Mouse (Mus musculus): ENCODE measurements at regions not wholly inside any gene's neighbourhood (a gene's known extent, or its start where the extent isn't known, plus 50 kb on each side); places are given as distances from the start of the nearest gene placed in this dataset.

DNA sequence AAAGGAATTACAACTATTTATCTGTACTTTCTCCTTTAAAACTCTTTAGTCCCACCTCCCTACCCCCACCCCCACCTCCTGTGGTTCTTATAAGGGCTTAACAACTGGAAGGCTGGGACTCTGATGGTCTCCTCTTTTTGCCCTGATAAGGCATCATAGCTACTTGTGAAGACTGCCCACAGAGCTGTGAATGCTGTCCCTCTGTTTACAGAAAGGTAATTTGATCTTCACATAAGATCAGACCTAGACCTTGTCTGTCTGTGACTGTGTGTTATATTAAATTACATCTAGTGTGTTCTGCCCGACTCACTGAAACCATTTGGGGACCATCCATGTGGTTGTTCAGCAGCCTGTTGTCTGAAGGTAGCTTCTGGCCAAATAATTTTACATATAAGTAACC is 175.3 kb upstream of the Rspo3 start:
- Histone ChIP-seq H3K4me1 (ENCODE audit: insufficient read depth) (no peaks in the 10 kb centered on the region), H3K27ac (ENCODE audit: low read depth, low read length) (no peak overlapping the region), H3K4me3 (ENCODE audit: low read depth, low read length) (no peak overlapping the region), H3K9ac (no peak overlapping the region), H3K4me2 (ENCODE audit: low read depth) (no peak overlapping the region), H3K9me3 (ENCODE audit: low read length) (no peaks in the 10 kb centered on the region), H3K36me3 (ENCODE audit: insufficient read depth) (no peaks in the 10 kb centered on the region), H3K27me3 (ENCODE audit: insufficient read depth, low read length) (no peaks in the 10 kb centered on the region)
- no peak for TF ChIP-seq CTCF (IDR thresholded peaks at IDR 0.05; ENCODE audit: low read depth)
- no peak for DNase-seq
- no peak for ATAC-seq
- WGBS, result 54% methylated on average over 1 of the region's 1 CpGs

DNA sequence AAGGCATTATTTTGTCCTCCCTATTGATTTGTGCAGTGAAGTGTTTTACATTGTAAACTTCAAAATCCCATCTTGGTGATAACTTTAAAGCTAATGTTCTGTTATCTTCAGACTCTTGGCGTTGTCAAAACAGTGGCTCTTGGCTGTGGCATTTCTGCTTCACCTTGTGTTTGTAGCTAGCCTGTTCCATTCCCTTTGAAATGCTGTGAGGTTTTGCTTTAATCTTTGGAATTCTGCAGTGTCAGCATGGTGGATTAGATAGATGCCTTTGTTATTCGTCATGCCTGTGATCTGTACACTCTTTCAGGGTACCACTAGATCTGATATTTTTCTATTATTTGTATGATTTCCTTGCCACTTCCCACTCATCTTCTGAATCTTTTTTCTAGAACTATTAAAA is 173.0 kb upstream of the Rspo3 start:
- WGBS, result 52% methylated on average over 2 of the region's 2 CpGs
- no peak for ATAC-seq
- no peaks in the 10 kb centered on the region for H3K9me3 ChIP-seq (ENCODE audit: low read length)
- no peak overlapping the region for H3K4me2 ChIP-seq (ENCODE audit: low read depth)
- H3K27ac ChIP-seq (ENCODE audit: low read depth, low read length), result no peak overlapping the region
- DNase-seq, result no peak
- no peaks in the 10 kb centered on the region for H3K4me1 ChIP-seq (ENCODE audit: insufficient read depth)
- H3K27me3 ChIP-seq (ENCODE audit: insufficient read depth, low read length), result no peaks in the 10 kb centered on the region
- H3K9ac ChIP-seq, result no peak overlapping the region
- TF ChIP-seq CTCF (IDR thresholded peaks at IDR 0.05; ENCODE audit: low read depth), result no peak
- no peaks in the 10 kb centered on the region for H3K36me3 ChIP-seq (ENCODE audit: insufficient read depth)
- no peak overlapping the region for H3K4me3 ChIP-seq (ENCODE audit: low read depth, low read length)

DNA sequence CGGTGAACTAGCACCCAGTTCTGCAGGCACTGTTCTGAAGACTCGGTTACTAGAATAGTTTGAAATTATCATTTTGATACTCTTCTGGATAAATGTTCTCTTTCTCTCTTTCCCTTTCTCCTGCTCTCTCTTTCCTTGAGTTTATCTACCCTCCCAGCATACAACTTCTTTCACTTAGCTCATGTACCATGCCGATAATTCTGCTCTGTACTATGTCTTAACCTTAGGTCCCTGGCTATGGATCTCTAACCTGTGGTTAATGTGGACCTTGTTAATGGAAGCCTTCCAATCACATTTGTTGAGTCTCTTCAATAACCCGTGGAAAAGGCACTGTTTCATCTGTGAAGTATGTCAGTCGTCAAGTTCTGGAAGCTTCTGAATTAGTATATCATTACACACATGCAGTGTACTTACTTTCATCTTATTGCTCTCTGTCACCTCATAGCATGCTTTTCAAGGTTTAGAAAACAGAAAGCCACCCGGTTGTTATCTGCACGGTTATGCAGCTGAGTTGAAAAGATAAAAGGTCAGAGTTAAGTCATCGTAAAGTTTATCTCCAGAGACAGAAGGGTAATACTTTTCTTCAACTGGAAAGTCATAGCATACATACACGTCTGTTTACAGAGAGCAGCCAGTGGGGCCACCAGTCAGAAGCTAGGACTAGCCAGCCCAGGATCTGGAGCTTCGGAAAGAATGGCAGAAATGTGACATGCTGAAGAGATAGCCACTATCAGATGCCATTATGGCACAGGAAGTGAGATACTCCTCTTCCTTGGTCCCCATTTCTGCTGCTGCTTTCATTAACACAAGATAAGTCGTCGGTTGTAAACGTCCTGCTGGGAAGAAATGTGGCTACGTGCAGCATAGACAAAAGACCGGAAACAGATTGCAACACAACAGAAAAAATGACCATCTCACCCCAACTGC is 157.6 kb upstream of the Rspo3 start:
- Histone ChIP-seq H3K27ac (ENCODE audit: low read depth, low read length) (no peak overlapping the region), H3K27me3 (ENCODE audit: insufficient read depth, low read length) (no peaks in the 10 kb centered on the region), H3K4me1 (ENCODE audit: insufficient read depth) (no peaks in the 10 kb centered on the region), H3K4me3 (ENCODE audit: low read depth, low read length) (no peak overlapping the region), H3K9ac (no peak overlapping the region), H3K36me3 (ENCODE audit: insufficient read depth) (no peaks in the 10 kb centered on the region), H3K9me3 (ENCODE audit: low read length) (no peaks in the 10 kb centered on the region), H3K4me2 (ENCODE audit: low read depth) (no peak overlapping the region)
- DNase-seq (no peak), ATAC-seq (no peak)
- TF ChIP-seq CTCF (IDR thresholded peaks at IDR 0.05; ENCODE audit: low read depth), result no peak
- WGBS, result 85% methylated on average over 15 of the region's 15 CpGs

DNA sequence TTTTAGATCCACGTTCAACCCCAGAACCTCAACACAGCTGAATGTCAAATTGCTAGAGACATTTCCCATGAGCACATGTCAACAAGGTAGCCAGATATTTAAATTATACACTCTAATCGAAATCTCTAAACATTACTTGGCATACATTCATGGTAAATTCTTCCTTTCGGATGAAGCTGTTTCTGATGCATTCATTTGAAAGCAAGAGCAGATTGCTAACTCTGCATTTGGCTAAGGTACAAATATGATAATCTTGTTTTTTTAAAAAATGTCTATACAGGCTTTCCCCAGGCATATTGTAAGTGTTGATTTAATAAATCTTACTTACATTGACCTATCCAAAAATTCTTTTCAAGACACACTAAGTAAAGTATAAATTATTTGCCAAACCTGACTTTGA is 153.9 kb upstream of the Rspo3 start:
- Histone ChIP-seq H3K4me1 (ENCODE audit: insufficient read depth) (no peaks in the 10 kb centered on the region), H3K27me3 (ENCODE audit: insufficient read depth, low read length) (no peaks in the 10 kb centered on the region), H3K4me2 (ENCODE audit: low read depth) (no peak overlapping the region), H3K9ac (no peak overlapping the region), H3K4me3 (ENCODE audit: low read depth, low read length) (no peak overlapping the region), H3K36me3 (ENCODE audit: insufficient read depth) (no peaks in the 10 kb centered on the region), H3K27ac (ENCODE audit: low read depth, low read length) (no peak overlapping the region), H3K9me3 (ENCODE audit: low read length) (no peaks in the 10 kb centered on the region)
- DNase-seq (peak; percentile 36), ATAC-seq (peak; percentile 60)
- no peak for TF ChIP-seq CTCF (IDR thresholded peaks at IDR 0.05; ENCODE audit: low read depth)
- WGBS, result 51% methylated on average over 3 of the region's 3 CpGs

DNA sequence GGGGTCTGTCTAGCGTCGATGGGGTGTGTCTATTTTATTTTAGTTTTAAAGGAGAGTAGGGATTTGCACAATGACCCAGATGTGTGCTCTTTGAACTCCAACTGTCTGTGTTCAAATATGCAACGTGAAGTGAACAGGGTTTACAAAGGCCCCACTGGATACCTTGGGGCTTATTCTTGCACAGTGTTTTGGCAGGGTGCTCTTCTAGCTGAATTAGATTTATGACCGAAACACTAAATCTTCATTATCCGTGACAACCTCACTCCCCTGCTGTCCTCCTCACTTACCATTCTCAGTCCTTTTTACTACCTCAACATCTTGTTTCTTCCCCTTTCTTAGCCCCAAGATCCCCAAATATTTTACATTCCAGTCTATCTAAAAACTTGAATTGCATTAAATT is 151.3 kb upstream of the Rspo3 start:
- H3K4me2 ChIP-seq (ENCODE audit: low read depth), result no peak overlapping the region
- ATAC-seq, result no peak
- no peaks in the 10 kb centered on the region for H3K36me3 ChIP-seq (ENCODE audit: insufficient read depth)
- no peaks in the 10 kb centered on the region for H3K4me1 ChIP-seq (ENCODE audit: insufficient read depth)
- no peak for TF ChIP-seq CTCF (IDR thresholded peaks at IDR 0.05; ENCODE audit: low read depth)
- no peak overlapping the region for H3K9ac ChIP-seq
- H3K27ac ChIP-seq (ENCODE audit: low read depth, low read length), result no peak overlapping the region
- 71% methylated on average over 5 of the region's 5 CpGs for WGBS
- H3K9me3 ChIP-seq (ENCODE audit: low read length), result no peaks in the 10 kb centered on the region
- no peaks in the 10 kb centered on the region for H3K27me3 ChIP-seq (ENCODE audit: insufficient read depth, low read length)
- H3K4me3 ChIP-seq (ENCODE audit: low read depth, low read length), result no peak overlapping the region
- no peak for DNase-seq

DNA sequence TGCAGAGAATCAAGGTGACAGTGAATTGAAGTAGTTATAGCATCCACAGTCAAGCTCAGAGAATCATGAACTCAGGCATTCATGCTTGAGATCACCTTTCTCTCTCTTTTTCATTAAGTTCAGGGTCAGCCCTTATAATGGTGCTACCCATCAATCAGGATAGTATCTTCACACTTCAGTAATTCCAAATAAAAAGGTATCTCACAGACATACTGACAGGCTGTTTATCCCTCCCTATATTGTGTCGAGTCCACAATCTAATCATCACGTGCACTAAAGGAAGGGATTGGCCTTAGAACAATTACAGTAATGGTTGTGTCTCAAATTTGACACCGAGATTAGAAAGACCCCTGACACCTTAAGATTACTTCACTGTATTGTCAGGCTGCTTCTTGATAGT is 138.7 kb upstream of the Rspo3 start:
- Histone ChIP-seq H3K27me3 (ENCODE audit: insufficient read depth, low read length) (no peaks in the 10 kb centered on the region), H3K4me3 (ENCODE audit: low read depth, low read length) (no peak overlapping the region), H3K36me3 (ENCODE audit: insufficient read depth) (no peaks in the 10 kb centered on the region), H3K4me1 (ENCODE audit: insufficient read depth) (no peaks in the 10 kb centered on the region), H3K9ac (no peak overlapping the region), H3K27ac (ENCODE audit: low read depth, low read length) (no peak overlapping the region), H3K4me2 (ENCODE audit: low read depth) (no peak overlapping the region), H3K9me3 (ENCODE audit: low read length) (no peaks in the 10 kb centered on the region)
- no peak for DNase-seq
- TF ChIP-seq CTCF (IDR thresholded peaks at IDR 0.05; ENCODE audit: low read depth), result no peak
- ATAC-seq, result no peak
- 20% methylated on average over 3 of the region's 3 CpGs for WGBS

DNA sequence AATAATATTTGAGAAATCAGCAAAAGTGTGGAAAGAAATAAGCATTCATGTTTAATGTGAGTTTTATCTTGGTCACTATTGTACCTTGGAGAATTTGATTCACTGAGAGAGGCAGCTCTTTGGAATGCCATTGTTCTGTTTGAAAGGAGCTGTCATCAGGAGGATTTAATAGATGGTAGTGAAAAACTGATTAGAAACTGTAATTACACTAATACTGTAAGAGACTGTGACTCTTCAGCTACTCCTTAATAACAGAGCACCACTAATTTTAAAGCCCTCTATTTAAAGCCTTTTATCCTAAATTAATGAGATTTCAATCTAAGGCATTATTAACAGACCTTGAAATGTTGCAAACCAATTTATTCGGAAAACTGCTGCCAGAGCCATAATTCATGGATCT is 126.1 kb upstream of the Rspo3 start:
- no peak for TF ChIP-seq CTCF (IDR thresholded peaks at IDR 0.05; ENCODE audit: low read depth)
- Histone ChIP-seq H3K27me3 (ENCODE audit: insufficient read depth, low read length) (no peaks in the 10 kb centered on the region), H3K4me1 (ENCODE audit: insufficient read depth) (no peaks in the 10 kb centered on the region), H3K9me3 (ENCODE audit: low read length) (no peaks in the 10 kb centered on the region), H3K4me2 (ENCODE audit: low read depth) (no peak overlapping the region), H3K27ac (ENCODE audit: low read depth, low read length) (no peak overlapping the region), H3K36me3 (ENCODE audit: insufficient read depth) (no peaks in the 10 kb centered on the region), H3K9ac (no peak overlapping the region), H3K4me3 (ENCODE audit: low read depth, low read length) (no peak overlapping the region)
- WGBS, result 22% methylated on average over 1 of the region's 1 CpGs
- ATAC-seq (peak; percentile 62; the same call in 1 of the 2 replicates), DNase-seq (no peak)
